Mouse (Mus musculus) fibroblast of lung, adult 2 months (primary cell): ENCODE measurements around the gene Cd320.
"Not testable (repeated sequence)": the region's sequence is repeated elsewhere in the genome, so short reads cannot be mapped to it uniquely, and the experiment has no call there.

ENCODE experiments used
- DNase-seq: peaks from one replicate; pipeline ENCODE4 v3.0.0-alpha.2; 2011; ENCODE audit warnings: low read depth

The Cd320 gene

DNA sequence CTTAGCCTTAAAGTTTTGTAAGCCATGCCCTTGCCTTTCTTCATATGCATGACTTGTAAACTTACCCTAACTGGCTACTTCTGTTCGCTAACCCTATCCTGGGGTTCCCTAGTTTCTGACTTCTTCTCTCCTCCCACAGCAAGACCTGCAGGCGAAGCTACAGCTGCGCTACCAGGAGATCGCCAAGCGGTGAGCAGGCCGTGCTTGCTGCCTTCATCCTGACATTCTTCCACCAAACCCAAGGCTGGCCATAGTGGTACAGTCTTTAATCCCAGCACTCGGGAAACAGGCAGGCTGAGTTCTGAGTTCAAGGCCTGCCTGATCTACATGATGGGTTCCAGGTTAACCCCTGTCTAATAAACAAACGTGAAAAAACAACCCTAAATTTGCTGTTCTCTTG lies 17.4 kb upstream of the Cd320 start:
- no peak for DNase-seq

DNA sequence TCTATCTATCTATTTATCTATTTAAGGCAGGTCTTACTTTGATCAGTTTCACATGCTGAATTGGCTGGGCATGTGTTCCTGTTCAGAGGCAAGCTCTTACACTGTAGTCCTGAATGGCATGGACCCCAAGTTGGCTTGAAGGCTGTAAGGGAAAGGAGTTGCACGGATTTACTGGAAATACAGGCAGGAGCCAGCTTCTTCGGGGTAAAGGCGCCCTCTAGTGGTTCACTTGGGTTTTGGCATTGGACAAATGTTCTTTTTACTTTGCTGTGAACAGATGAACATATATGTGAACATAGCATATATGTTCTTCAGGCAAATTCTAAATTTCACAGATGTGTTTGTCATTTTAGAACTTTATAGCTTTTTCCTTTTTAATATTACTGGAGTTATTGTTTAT lies 16.0 kb upstream of the Cd320 start:
- DNase-seq: peak; percentile 49

DNA sequence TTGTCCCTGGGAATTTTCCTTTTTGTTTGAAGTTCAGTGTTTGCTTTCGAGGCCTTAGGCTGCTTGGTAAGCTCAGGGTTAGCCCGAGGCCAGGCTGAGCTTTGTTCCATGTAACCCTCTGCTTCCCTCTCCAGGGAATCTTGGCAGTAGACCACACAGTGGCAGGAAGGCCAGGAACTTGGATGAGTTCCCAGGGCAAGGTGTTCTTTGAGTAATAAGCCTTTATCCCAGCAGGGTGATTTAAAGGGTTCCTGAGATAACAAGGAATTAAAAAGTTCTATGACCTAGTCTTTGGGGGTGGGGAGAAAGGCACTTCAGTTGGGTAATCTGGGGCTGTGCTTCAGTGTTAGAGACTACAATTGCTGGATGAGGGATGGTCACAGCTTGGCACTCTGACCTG lies 14.0 kb upstream of the Cd320 start:
- DNase-seq: no peak

DNA sequence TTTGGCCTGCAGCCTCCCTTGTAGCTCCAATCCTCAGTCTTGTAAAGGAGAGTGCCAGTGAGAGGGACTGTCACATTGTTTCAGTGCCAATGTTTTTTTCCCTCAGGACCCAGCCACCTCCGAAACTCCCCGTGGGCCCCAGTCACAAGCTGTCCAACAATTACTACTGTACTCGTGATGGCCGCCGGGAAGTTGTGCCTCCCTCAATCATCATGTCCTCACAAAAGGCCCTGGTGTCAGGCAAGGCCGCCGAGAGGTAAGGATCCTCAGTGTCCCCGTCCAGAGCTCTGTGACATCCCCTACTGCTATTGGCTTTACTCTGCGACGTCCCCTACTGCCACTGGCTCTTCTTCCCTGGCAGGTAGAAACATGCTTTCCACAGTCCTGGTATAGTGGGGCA lies 13.3 kb upstream of the Cd320 start:
- no peak for DNase-seq

DNA sequence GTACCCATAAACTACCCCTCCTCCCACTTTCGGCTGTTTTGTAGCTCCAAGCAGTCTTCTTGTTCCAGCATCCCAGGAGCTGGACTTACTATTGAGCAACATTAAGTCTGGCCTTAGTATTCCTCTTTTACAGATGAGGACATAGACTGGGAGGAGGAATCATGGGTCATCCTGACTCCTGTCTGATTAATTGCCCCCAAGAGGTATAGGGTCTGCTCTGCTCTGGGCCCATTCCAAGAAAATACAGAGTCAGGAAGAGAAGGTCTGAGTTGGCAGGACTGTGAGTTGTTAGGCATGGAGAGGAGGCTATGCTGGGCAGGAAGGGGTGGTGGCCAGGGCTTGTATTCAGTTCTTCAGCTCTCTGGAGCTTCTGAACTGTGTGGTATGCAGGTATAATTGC lies 1.3 kb downstream of the Cd320 start:
- DNase-seq: no peak

DNA sequence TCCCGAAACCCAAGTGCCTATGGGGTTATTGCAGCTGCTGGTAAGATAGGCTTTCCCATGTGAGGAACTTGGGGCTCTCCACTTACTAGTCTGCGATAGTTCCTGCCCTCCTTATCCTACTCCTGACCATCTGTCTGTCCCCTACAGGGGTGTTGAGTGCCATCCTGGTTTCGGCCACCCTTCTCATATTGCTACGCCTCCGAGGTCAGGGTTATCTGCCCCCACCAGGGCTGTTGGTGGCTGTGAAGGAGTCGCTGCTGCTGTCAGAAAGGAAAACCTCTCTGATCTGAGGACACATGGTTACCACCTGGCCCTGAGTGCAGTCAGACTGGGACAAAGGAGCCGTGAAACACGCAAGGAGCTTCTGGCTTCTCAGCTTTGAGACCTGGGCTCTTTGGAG lies 5.2 kb downstream of the Cd320 start:
- DNase-seq: no peak

DNA sequence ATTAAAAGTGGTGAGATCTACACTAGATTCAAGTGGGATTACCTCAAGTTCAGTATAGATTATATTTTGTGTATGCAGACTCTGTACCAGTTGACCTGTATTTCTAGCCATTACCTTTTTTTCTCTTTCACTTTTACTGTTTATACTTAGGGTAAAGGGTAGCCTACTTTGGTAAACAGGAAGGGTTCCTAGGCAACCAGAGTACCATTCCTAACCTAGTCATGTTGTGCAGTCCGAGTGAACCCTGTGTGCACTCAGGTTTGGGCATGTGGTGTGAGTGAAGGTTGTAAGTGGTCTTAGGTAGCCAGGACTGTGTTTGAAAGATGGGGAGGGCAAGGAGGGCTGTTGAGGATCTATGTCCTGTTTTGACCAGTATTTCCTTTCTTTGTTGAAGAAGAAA lies 8.4 kb downstream of the Cd320 start:
- DNase-seq: no peak

DNA sequence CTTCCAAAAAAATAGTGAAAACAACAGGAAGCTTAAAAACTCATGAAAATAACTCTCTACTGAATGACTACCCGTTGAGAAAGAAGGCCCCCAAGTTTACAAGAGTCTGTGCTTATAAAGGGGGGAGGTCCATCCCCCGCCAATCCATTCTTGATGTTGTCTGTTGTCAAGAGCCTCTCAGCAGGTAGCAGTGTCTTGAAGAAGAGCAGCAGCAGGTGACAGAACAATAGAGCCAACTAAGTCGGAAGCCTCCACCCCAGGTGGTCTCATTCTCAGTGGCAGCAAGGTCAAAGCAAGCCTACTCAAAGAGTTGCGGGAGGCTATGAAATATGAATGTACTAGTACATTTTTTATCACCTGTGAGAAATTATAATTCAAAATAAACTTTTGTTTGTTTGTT lies 14.9 kb downstream of the Cd320 start:
- DNase-seq: no peak

DNA sequence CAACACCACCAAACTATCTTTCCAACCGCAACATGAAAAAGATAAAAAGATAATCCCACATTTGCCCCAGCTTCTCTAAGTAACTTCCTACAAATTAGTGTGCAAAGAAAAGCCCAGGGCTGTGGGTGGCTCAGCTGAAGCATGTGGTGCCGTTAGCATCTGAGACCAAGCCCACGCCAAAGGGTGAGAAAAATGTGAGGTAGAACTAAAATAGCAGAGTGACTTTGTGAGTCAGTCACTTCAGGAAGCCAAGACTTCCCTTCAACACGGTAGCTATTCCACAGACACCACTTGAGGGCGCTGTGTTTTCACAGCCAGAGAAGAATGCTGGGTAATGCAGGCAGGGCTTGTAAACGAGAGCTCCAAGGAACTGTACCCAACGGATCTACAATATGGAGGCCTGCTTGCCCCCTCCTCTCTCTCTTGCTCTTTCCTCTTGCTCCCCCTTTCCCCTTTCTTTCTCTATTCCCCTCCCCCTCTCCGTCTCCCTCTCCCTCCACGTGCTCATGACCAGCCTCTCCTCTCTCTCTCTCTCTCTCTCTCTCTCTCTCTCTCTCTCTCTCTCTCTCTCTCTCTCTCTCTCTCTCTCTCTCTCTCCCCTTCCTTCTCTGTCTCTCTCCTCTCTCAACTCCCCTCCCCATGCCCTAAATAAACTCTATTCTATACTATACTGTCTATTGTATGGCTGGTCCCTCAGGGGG lies 22.6 kb downstream of the Cd320 start:
- DNase-seq: peak; percentile 46

DNA sequence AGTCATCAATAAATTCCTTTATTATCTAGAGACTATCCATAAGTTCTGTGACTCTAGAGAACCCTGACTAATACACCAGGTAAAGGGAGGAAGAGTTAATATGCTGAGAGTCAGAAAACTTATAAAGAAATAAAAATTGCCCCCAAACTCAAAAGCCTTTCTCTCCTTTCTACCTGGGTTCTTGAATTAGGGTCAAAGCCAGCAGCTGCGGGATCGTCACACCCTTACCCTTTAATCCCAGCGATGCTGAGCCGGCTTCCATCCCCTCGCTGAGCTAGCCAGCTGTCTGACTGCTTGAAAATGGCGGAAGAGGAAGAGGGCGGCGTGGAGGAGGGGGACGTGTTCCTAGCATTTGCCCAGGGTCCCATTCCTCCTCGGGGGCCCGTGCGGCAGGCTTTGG lies 30.6 kb downstream of the Cd320 start, which contains the start of gene Gm7029:
Gene Gm7029 (plus strand): TSS at position 301 of the 400 bp plus-strand sequence.
- DNase-seq: not testable (repeated sequence)

DNA sequence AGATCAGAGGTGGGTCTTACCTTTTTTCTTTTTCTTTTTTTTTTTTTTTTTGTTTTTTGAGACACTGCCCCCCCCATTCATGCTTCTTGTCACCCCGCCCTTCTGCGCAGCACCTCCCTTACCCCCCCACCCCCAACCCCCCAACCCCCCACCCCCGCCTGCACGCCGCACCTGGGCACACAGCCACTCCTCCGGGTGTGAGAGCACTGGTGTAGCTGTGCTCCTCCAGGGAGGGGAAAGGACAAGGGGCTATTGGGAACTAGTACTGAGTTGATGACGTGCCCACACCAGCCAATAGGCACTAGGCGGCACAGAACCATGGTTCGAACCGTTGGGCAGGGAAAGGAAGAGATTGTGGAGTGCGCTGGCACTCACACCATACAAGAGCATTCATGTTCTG lies 31.5 kb downstream of the Cd320 start:
- no peak for DNase-seq

DNA sequence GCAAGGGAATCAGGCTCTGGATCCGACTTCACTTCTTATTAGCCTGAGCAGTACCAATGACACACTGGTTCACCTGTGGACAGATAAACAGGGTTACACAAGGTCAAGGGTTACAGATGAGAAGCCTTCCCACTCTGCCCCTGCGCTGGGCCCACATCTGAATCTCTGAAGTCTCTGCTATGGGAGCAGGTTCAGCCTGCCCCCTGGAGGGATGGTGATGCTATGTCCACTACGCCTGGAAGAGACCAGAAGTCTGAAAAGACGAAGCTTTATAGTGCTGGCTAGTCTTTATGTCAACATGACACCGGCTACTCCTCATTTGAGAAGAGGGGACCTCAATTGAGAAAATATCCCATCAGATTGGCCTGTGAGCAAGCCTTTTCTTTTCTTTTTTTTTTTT lies 32.9 kb downstream of the Cd320 start:
- not testable (repeated sequence) for DNase-seq

DNA sequence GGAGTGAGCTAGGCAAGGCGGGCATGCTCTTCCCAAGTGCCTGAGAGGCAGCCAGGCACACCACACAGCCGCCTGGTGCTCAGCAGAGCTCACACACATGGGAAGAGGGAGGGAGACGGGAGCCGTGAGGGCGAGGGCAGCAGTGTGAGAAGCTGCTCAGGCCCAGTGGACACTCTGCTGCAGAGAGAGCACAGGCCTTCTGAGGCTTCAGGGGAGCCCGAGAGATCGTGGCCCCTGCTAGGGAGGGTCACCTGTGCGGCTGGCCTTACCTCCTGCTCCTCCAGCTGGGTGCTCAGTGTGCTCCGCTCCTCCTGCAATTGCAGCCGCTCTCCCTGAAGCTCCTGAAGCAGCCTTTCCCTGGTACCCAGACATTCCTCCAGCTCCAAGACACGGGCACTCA lies 41.4 kb downstream of the Cd320 start:
- DNase-seq: not testable (repeated sequence)

DNA sequence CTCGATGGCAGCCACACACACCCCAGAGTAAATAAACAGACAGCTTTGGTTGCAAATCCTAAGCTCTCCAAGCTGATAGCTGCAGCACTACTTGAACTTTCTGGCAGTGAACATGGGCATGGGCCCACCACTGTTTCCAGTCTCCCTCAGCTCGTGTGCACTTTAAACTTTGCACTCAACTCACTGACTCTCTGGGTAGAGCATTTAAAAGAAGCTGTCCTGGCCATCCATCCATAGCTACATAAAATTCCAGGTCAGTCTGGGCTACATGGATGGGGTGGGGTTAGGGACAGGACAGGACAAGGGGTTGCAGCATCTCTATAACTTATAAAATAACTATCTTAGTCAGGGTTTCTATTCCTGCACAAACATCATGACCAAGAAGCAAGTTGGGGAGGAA lies 44.9 kb downstream of the Cd320 start:
- not testable (repeated sequence) for DNase-seq

DNA sequence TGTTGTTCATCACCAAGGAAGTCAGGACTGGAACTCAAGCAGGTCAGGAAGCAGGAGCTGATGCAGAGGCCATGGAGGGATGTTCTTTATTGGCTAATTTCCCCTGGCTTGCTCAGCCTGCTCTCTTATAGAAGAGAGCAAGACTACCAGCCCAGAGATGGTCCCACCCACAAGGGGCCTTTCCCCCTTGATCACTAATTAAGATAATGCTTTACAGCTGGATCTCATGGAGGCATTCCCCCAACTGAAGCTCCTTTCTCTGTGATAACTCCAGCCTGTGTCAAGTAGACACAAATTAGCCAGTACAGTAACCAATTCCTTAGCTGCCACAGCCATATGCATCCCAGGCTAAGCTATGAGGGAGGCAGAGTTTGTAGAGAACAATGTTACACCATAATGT lies 45.3 kb downstream of the Cd320 start:
- DNase-seq: not testable (repeated sequence)

DNA sequence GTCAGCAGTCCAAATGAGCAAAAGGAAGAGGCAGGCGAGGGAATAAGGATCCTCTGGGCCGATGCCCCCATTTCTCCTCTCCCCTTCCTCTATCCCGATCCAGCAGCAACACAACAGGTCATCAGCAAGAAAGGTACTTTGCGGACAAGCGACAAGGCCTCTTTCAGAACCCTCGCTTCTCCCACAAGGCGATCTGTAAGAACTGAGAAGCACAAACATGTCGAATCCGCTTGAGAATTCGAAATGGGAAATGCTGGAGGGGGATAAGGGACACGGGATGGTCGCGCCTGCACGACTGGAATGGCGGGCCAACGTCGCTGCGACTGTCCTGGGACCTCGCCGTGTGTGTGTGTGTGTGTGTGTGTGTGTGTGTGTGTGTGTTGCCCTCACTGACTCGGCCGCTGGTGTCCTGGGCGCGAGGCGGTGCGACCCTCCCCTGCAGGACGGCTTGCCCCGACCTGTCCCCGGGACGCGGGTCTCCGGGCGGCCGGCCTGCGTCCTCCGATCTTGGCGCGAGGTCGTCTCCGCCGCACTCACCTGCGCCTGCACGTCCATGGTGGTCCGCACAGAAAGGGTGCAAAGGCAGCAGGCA lies 47.1 kb downstream of the Cd320 start:
- DNase-seq: not testable (repeated sequence)

DNA sequence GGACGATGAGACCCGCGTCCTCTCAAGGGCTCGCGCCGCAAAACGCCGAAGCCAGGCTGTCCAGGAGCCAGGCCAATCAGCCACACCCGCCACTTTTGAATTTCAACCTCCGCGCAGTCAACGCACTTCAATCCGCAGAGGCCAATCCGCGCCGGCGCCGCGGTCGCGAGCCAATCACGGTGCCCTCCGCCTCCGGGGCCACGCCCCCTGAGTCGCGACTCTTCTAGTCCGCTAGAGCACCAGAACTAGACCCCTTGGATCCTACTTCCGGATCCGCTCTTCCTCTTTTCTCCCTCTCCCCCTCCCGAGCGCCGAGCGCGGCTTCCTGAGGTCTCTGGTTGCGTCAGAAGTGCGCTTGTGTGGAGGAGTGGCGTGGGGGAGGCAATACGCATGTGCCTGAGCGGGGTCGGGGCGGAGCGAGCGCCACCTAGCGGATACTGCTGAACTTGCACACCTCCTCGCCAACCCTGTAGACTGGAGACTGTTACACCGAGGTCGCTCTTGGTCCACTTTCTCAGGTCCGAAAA lies 47.7 kb downstream of the Cd320 start, which contains the start of gene Kifc1:
Gene Kifc1 (minus strand): TSS at position 129 of the 527 bp plus-strand sequence.
- DNase-seq: peak; percentile 97

DNA sequence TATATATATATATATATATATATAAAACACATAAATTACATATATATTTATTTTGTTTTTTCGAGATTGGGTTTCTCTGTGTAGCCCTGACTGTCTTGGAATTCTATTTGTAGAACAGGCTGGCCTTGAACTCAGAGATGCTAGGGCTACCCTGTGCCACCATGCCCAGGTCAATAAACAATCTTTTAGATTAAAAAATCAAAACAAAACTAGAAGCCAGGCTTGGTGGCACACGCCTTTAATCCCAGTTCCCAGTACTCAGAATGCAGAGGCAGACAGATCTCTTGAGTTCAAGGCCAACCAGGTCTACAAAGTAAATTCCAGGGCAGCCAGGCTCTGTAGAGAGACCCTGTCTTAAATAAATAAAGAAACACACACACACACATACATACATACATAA lies 48.5 kb downstream of the Cd320 start:
- no peak for DNase-seq

DNA sequence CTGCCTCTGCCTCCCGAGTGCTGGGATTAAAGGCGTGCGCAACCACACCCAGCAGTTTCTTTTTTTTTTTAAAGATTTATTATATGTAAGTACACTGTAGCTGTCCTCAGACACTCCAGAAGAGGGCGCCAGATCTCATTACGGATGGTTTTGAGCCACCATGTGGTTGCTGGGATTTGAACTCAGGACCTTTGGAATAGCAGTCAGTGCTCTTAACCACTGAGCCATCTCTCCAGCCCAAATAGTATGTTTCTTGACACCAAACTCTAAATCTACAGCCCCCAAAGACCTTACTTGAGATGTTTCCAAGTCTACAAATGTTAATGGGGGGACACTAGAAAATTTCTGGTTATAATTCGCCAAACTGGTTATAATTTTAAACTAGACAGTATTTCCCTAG lies 49.0 kb downstream of the Cd320 start:
- DNase-seq: not testable (repeated sequence)

DNA sequence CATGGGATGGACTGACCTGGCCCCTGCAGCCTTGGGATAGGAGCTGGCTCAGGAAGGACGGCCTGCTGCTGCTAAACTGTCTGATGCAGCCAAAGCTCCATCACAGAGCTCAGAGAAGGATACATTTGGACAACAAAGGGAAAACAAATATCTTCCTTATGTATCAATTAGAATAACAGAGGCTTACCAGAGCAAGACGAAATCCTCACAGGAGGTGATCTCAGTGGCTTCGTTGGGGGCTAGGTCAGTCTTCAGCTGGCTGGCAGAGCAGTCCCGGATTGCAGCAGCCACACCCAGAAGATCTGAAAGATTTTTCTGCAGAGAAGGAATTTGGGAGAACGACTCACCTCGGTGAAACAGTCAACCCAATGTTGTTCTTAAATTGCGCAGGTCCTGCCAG lies 49.5 kb downstream of the Cd320 start:
- no peak for DNase-seq

DNA sequence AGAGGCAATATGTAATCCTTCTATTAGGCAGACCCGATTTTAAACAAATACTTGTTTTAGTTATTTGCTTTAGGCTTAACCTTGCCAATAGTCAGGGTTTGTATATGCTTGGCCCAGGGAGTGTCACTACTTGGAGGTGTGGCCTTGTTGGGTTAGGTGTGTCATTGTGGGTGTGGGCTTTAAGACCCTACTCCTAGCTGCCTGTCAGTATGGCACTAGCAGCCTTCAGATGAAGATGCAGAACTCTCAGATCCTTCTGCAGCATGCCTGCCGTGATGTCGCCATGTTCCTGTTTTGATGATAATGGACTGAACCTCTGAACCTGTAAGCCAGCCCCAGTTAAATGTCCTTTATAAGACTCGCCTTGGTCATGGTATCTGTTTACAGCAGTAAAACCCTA lies 50.1 kb downstream of the Cd320 start:
- not testable (repeated sequence) for DNase-seq

DNA sequence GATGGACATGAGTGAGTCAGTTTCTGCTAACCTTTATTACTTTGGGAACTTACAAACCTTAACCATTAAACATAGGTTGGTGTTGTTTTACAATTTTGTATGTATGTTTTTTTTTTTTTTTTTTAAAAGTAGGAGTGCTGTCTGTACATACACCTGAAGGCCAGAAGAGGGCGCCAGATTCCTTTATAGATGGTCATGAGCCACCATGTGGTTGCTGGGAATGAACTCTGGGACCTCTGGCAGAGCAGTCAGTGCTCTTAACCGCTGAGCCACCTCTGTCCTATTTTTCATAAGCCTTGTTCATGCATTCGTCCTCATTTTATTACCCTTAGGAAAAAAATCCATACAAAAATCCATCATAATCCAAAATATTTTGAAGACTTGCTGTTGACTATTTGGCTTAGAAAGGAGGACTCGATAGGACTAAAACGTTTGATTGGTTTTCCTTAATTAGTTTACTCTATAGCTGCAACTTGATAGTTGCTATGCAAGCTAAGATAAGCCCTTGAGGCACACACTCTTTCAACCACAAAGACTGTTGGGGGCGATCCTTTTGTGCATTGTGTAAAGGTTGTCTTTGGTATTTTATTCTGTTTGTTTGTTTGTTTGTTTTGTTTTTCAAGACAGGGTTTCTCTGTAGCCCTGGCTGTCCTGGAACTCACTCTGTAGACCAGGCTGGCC lies 54.4 kb downstream of the Cd320 start:
- DNase-seq: no peak

DNA sequence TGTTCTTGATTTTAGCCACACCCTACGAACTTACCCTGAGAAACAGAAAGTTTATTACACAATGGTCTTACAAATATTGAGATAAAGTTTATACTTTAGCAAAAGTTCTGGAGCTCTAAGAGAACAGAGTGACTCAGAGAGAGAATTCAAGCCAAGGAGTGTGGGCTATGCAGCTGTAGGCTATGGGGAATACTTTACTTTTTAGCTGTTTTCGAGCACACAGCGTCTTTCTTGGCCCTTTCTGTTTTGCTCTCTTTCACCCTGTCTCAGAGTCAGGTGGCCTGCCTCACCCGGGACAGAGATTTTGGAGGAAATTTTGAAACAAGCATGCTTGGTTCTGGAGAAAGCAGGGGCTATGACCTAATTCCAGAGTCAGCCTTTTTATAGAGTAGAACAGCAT lies 55.3 kb downstream of the Cd320 start:
- peak; percentile 55 for DNase-seq
